Mouse (Mus musculus) CD8-positive naive resting alpha-beta T cell, adult 2 months (primary cell): ENCODE measurements around the gene Gpcpd1.
A peak's percentile ranks its signal among the peaks of the same experiment; 100 is the strongest.

ENCODE experiments used
- DNase-seq, 2 experiments: peaks; one replicate each; pipeline ENCODE4 v3.0.0; 2022; ENCODE audit warnings: low read depth in 2 of 2, low spot score in 2 of 2

Gpcpd1 gene

GRCm38 (mm10) chr2:132589906-132590538, 2.5 kb upstream of the Gpcpd1 start:
- no peak for DNase-seq

- DNase-seq: no peak
Measured at GRCm38 (mm10) chr2:132586006-132586405, 1.5 kb downstream of the Gpcpd1 start.

- no peak for DNase-seq
Measured at GRCm38 (mm10) chr2:132584191-132584590, 3.3 kb downstream of the Gpcpd1 start.

GRCm38 (mm10) chr2:132583126-132583525, 4.4 kb downstream of the Gpcpd1 start:
- no peak for DNase-seq

- DNase-seq: no peak
Measured at GRCm38 (mm10) chr2:132582227-132582626, 5.3 kb downstream of the Gpcpd1 start.

GRCm38 (mm10) chr2:132579689-132580088, 7.8 kb downstream of the Gpcpd1 start:
- no peak for DNase-seq

- no peak for DNase-seq
Measured at GRCm38 (mm10) chr2:132578711-132579110, 8.8 kb downstream of the Gpcpd1 start.

- peak; percentile 95 to 98 for DNase-seq
Measured at GRCm38 (mm10) chr2:132578059-132578458, 9.5 kb downstream of the Gpcpd1 start.

- DNase-seq: peak; percentile 60 to 63
Measured at GRCm38 (mm10) chr2:132577431-132577981, 10.0 kb downstream of the Gpcpd1 start.

GRCm38 (mm10) chr2:132576522-132577135, 10.9 kb downstream of the Gpcpd1 start:
- DNase-seq: no peak

- no peak for DNase-seq
Measured at GRCm38 (mm10) chr2:132575759-132576439, 11.6 kb downstream of the Gpcpd1 start.

GRCm38 (mm10) chr2:132575256-132575655, 12.3 kb downstream of the Gpcpd1 start:
- no peak for DNase-seq

- no peak for DNase-seq
Measured at GRCm38 (mm10) chr2:132573280-132573679, 14.2 kb downstream of the Gpcpd1 start.

GRCm38 (mm10) chr2:132572651-132573050, 14.9 kb downstream of the Gpcpd1 start:
- no peak for DNase-seq

GRCm38 (mm10) chr2:132571301-132571700, 16.2 kb downstream of the Gpcpd1 start:
- DNase-seq: no peak

- DNase-seq: no peak
Measured at GRCm38 (mm10) chr2:132570869-132571268, 16.7 kb downstream of the Gpcpd1 start.

- no peak for DNase-seq
Measured at GRCm38 (mm10) chr2:132569686-132570085, 17.8 kb downstream of the Gpcpd1 start.

GRCm38 (mm10) chr2:132567414-132567813, 20.1 kb downstream of the Gpcpd1 start:
- no peak for DNase-seq

GRCm38 (mm10) chr2:132561860-132562259, 25.7 kb downstream of the Gpcpd1 start:
- DNase-seq: no peak

- no peak for DNase-seq
Measured at GRCm38 (mm10) chr2:132527864-132528263, 59.7 kb downstream of the Gpcpd1 start.

GRCm38 (mm10) chr2:132526894-132527532, 60.5 kb downstream of the Gpcpd1 start:
- no peak for DNase-seq

- no peak for DNase-seq
Measured at GRCm38 (mm10) chr2:132526110-132526509, 61.4 kb downstream of the Gpcpd1 start.
